Mouse (Mus musculus) embryo, embryonic 11 days (tissue): ENCODE data around the gene Trim43c.
"Not testable (repeated sequence)": the region's sequence is repeated elsewhere in the genome, so short reads cannot be mapped to it uniquely, and the experiment has no call there.

Experiments used
- DNase-seq: peaks from one replicate; pipeline ENCODE4 v3.0.0-alpha.2; 2015

Gene Trim43c

DNA sequence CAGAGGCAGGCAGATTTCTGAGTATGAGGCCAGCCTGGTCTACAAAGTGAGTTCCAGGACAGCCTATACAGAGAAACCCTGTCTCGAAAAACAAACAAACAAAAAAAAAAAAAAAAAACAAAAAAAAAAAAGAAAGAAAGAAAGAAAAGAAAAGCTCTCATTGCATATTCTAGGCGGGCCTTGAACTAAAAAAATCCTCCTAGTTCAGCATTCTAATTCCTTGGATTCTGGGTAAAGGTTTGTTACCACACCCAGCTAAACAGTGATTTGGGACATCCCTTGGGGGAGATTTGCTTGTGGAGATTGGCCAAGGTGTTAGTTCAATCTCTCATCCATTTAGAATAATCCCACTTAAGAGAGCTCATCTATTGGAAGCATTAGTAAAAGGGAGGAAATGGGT, at the start of gene Trim43c:
Gene Trim43c (plus strand): TSS at position 301 of the 400 bp plus-strand sequence.
- not testable (repeated sequence) for DNase-seq

DNA sequence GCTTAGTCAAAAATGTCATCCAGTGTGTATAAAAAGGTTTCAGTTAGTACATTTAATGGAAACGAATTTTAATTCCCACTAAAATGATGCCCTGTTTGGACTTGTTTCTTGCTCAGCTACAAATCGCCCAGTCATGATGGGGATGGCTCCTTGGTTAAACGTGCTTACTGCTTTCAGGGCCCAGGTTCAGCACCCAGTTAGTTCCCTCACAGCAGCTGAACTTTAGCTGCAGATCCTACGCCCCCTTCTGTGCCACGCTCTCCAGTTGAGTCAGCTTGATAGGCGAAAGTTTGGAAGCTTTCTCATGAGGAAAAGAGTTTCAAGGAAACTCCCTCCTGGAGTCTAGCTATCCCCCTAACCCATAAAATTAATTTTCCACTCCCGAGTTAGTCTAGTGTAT, 14.1 kb downstream of the Trim43c start:
- DNase-seq, result not testable (repeated sequence)

DNA sequence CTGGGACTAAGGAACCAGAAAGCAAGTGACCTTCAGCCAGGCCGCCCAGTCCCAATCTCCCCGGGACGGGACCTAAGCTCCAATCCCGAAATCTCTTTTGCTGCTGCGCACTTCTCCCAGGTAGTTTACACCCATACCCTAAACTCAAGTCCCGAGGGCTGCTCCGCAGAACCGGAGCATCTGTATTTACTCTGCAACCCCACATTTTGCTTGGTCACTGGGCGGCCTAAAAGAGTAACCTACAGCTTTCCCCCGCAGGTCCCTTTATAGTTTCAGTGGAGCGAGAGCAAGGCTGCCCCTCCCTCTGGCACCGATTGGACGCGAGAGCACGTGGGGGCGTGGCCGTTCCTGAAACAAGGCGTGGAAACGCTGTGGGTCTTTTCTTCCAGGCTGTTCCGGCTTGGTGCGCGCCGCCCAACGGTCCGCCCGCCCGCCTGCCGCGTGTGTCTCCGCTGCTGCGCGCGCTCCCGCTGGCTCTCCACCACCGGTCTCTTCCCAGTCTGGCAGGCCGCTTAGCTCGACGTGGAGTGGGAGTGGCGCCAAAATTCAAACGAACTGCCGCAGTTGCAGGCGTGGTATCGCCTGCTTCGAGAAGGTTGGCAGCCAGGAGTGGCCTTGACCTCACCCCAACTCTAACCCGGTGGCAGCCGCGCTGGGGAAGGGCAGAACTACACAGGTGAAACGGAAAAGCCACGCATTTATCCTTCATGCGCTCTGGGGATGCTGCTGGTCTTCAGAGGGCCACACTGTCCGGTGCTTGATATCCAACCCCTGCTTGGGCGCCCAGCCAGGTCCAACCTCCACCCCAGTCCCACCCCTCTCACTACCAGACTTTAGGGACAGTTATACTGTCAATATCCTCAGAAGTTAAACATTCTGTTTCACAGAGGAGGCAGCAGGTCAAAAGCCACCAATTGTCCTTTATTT, 19.9 kb downstream of the Trim43c start:
- DNase-seq, result peak; percentile 91
